ENCODE assay signal across 16 mouse cellular contexts in genomic region chr8:34451211-34452000, GRCm38 (mm10).
DNase-seq lines count a peak whose midpoint lies in the region; ATAC-seq lines count a peak whose summit lies in the region.
"Had no signal": no experiment of that assay in that cellular context is flagged by ENCODE, and none has a peak within 500 bp of the region (broad histone marks: within the 10 kb centered on the region; RNA-seq: fewer than 3 reads in every experiment).

No protein-coding gene starts in this region.

- no peak overlapping the region for H3K4me3 ChIP-seq in hindbrain, embryonic 11.5 days (ENCODE audit: low read depth, low read length)
- no peak overlapping the region for H3K4me3 ChIP-seq in hindbrain, embryonic 16.5 days (ENCODE audit: low read length)
- no peak overlapping the region for H3K4me3 ChIP-seq in forebrain, embryonic 10.5 days
- no peak overlapping the region for H3K4me3 ChIP-seq in hindbrain, embryonic 13.5 days
- H3K4me3 ChIP-seq in neural tube, embryonic 13.5 days = no peak overlapping the region
- no peak overlapping the region for H3K4me3 ChIP-seq in heart, embryonic 11.5 days (ENCODE audit: low read depth, low read length)

- no peaks in the 10 kb centered on the region for H3K9me3 ChIP-seq in hindbrain, embryonic 11.5 days (ENCODE audit: control insufficient read depth, low read length)
- no peaks in the 10 kb centered on the region for H3K9me3 ChIP-seq in hindbrain, embryonic 16.5 days (ENCODE audit: control insufficient read depth, low read length)
- peaks cover 6% of the 10 kb centered on the region for H3K9me3 ChIP-seq in forebrain, embryonic 10.5 days
- H3K9me3 ChIP-seq in hindbrain, embryonic 13.5 days = no peaks in the 10 kb centered on the region
- H3K9me3 ChIP-seq in neural tube, embryonic 13.5 days = 0 out of 2 replicates have a peak, but pooled peaks cover 3% of the 10 kb centered on the region
- H3K9me3 ChIP-seq in heart, embryonic 11.5 days (replicated peaks; ENCODE audit: control insufficient read depth, low read length) = no peaks in the 10 kb centered on the region

- no peaks in the 10 kb centered on the region for H3K4me1 ChIP-seq in hindbrain, embryonic 11.5 days (replicated peaks; ENCODE audit: control insufficient read depth, insufficient read depth, low read length)
- H3K4me1 ChIP-seq in hindbrain, embryonic 16.5 days (ENCODE audit: control insufficient read depth, insufficient read depth, low read depth, low read length) = peaks cover 2% of the 10 kb centered on the region; the same call in 1 of the 2 replicates
- peaks cover 38% of the 10 kb centered on the region for H3K4me1 ChIP-seq in forebrain, embryonic 10.5 days
- H3K4me1 ChIP-seq in hindbrain, embryonic 13.5 days (replicated peaks) = peaks cover 15% of the 10 kb centered on the region
- H3K4me1 ChIP-seq in neural tube, embryonic 13.5 days (replicated peaks) = peaks cover 12% of the 10 kb centered on the region
- peaks cover 18% of the 10 kb centered on the region for H3K4me1 ChIP-seq in heart, embryonic 11.5 days (ENCODE audit: control insufficient read depth, insufficient read depth, low read length)

- 0 out of 2 replicates have a peak, but pooled peaks have one; percentile 30 for ATAC-seq in hindbrain, embryonic 11.5 days (ENCODE audit: low FRiP score)
- ATAC-seq in hindbrain, embryonic 16.5 days = no peak; the same call in 1 of the 2 replicates
- no peak for ATAC-seq in hindbrain, embryonic 13.5 days (ENCODE audit: low FRiP score)
- ATAC-seq in neural tube, embryonic 13.5 days (ENCODE audit: low read depth) = no peak; the same call in 1 of the 2 replicates
- no peak for ATAC-seq in heart, embryonic 11.5 days (replicated peaks; ENCODE audit: insufficient number of reproducible peaks, low FRiP score, low TSS enrichment)
- ATAC-seq: intestine, embryonic 16.5 days had no signal

- no peak overlapping the region for H3K4me2 ChIP-seq in hindbrain, embryonic 11.5 days (replicated peaks; ENCODE audit: low read depth, low read length)
- no peak overlapping the region for H3K4me2 ChIP-seq in hindbrain, embryonic 16.5 days (ENCODE audit: low read length)
- no peak overlapping the region for H3K4me2 ChIP-seq in hindbrain, embryonic 13.5 days
- H3K4me2 ChIP-seq in neural tube, embryonic 13.5 days = no peak overlapping the region
- H3K4me2 ChIP-seq in heart, embryonic 11.5 days = no peak overlapping the region

- H3K27me3 ChIP-seq in hindbrain, embryonic 11.5 days (ENCODE audit: control insufficient read depth, insufficient read depth, low read length) = no peaks in the 10 kb centered on the region
- no peaks in the 10 kb centered on the region for H3K27me3 ChIP-seq in hindbrain, embryonic 16.5 days (replicated peaks; ENCODE audit: control insufficient read depth, insufficient read depth, low read length)
- H3K27me3 ChIP-seq in forebrain, embryonic 10.5 days (ENCODE audit: poor library complexity, severe bottlenecking) = no peaks in the 10 kb centered on the region
- H3K27me3 ChIP-seq in hindbrain, embryonic 13.5 days = no peaks in the 10 kb centered on the region
- H3K27me3 ChIP-seq in neural tube, embryonic 13.5 days = no peaks in the 10 kb centered on the region
- H3K27me3 ChIP-seq in heart, embryonic 11.5 days (ENCODE audit: control insufficient read depth, insufficient read depth, low read length) = no peaks in the 10 kb centered on the region

- 39% methylated on average over 6 of the region's 6 CpGs for WGBS in hindbrain, embryonic 11.5 days
- WGBS in hindbrain, embryonic 16.5 days = 35% methylated on average over 6 of the region's 6 CpGs
- 44% methylated on average over 6 of the region's 6 CpGs for WGBS in forebrain, embryonic 10.5 days
- WGBS in hindbrain, embryonic 13.5 days = 34% methylated on average over 6 of the region's 6 CpGs
- WGBS in neural tube, embryonic 13.5 days = 37% methylated on average over 6 of the region's 6 CpGs
- WGBS in heart, embryonic 11.5 days (ENCODE audit: insufficient replicate concordance) = 41% methylated on average over 6 of the region's 6 CpGs

- no peaks in the 10 kb centered on the region for H3K36me3 ChIP-seq in hindbrain, embryonic 11.5 days (ENCODE audit: control insufficient read depth, insufficient read depth, low read length)
- H3K36me3 ChIP-seq in hindbrain, embryonic 16.5 days (ENCODE audit: control insufficient read depth, insufficient read depth, low read length) = no peaks in the 10 kb centered on the region
- no peaks in the 10 kb centered on the region for H3K36me3 ChIP-seq in forebrain, embryonic 10.5 days (replicated peaks)
- no peaks in the 10 kb centered on the region for H3K36me3 ChIP-seq in hindbrain, embryonic 13.5 days
- no peaks in the 10 kb centered on the region for H3K36me3 ChIP-seq in neural tube, embryonic 13.5 days
- H3K36me3 ChIP-seq in heart, embryonic 11.5 days (ENCODE audit: control insufficient read depth, insufficient read depth, low read length) = no peaks in the 10 kb centered on the region

- no peak overlapping the region for H3K9ac ChIP-seq in hindbrain, embryonic 11.5 days (ENCODE audit: low read depth, low read length)
- no peak overlapping the region for H3K9ac ChIP-seq in hindbrain, embryonic 16.5 days (ENCODE audit: low read depth, low read length)
- H3K9ac ChIP-seq in hindbrain, embryonic 13.5 days = no peak overlapping the region
- H3K9ac ChIP-seq in neural tube, embryonic 13.5 days = no peak overlapping the region
- H3K9ac ChIP-seq in heart, embryonic 11.5 days (ENCODE audit: low read depth, low read length) = no peak overlapping the region

- DNase-seq in hindbrain, embryonic 11.5 days (ENCODE audit: low spot score) = peak; percentile 48
- no peak for DNase-seq in forebrain, embryonic 10.5 days (ENCODE audit: extremely low spot score, low spot score)
- no peak for DNase-seq in lung, postnatal 36 days
- DNase-seq in heart, adult 9 months (ENCODE audit: low spot score in 2 of 2) = no peak
- DNase-seq: adrenal gland, postnatal 10 days; cerebellum, postnatal 10 days; heart, postnatal 10 days; kidney, postnatal 25 days; layer of hippocampus, postnatal 36 days; lung, adult 18-20 months; thymus, postnatal 14 days had no signal

- H3K27ac ChIP-seq in hindbrain, embryonic 11.5 days (ENCODE audit: low read depth, low read length) = no peak overlapping the region
- H3K27ac ChIP-seq in hindbrain, embryonic 16.5 days (ENCODE audit: low read depth, low read length) = no peak overlapping the region
- peak overlapping the region; percentile 67 for H3K27ac ChIP-seq in forebrain, embryonic 10.5 days
- peak overlapping the region; percentile 74 for H3K27ac ChIP-seq in hindbrain, embryonic 13.5 days
- H3K27ac ChIP-seq in neural tube, embryonic 13.5 days (replicated peaks) = 0 out of 2 replicates have a peak overlapping the region, but pooled peaks have one; percentile 24
- H3K27ac ChIP-seq in heart, embryonic 11.5 days (ENCODE audit: low read depth, low read length) = no peak overlapping the region

Comparison
In these comparisons a context has a peak if more than half of its experiments do, and no peak if none do; other contexts are left out.
1. H3K27ac ChIP-seq: peak in forebrain, embryonic 10.5 days (single experiment), hindbrain, embryonic 13.5 days (single experiment) and neural tube, embryonic 13.5 days (single experiment); none in hindbrain, embryonic 11.5 days (single experiment), hindbrain, embryonic 16.5 days (single experiment) and heart, embryonic 11.5 days (single experiment).